Mouse (Mus musculus) layer of hippocampus, adult 9-11 months (tissue): Measurements from ENCODE around the gene Adcy3.
"Not testable (repeated sequence)": the region's sequence is repeated elsewhere in the genome, so short reads cannot be mapped to it uniquely, and the experiment has no call there.

ENCODE experiments used
- DNase-seq: peaks from one replicate; pipeline ENCODE4 v3.0.0; 2022

Gene Adcy3

DNA sequence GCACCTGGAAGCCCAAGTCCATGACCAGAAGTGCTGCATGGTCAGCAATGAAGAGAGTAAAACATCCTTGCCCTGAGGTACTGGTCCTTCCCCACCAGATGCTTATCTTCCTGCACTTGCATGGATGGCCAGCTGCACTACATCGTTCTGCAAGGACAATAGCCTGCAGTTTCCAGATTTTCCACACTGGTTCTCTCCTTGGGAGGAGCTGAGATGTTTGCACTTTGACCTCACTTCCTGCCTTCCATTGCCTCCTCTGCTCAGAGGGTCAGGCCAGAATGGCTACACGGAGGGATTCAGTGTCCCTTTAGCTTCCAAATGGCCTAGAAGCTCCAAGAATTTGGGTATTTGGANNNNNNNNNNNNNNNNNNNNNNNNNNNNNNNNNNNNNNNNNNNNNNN, 51.7 kb downstream of the Adcy3 start:
- DNase-seq, result no peak

DNA sequence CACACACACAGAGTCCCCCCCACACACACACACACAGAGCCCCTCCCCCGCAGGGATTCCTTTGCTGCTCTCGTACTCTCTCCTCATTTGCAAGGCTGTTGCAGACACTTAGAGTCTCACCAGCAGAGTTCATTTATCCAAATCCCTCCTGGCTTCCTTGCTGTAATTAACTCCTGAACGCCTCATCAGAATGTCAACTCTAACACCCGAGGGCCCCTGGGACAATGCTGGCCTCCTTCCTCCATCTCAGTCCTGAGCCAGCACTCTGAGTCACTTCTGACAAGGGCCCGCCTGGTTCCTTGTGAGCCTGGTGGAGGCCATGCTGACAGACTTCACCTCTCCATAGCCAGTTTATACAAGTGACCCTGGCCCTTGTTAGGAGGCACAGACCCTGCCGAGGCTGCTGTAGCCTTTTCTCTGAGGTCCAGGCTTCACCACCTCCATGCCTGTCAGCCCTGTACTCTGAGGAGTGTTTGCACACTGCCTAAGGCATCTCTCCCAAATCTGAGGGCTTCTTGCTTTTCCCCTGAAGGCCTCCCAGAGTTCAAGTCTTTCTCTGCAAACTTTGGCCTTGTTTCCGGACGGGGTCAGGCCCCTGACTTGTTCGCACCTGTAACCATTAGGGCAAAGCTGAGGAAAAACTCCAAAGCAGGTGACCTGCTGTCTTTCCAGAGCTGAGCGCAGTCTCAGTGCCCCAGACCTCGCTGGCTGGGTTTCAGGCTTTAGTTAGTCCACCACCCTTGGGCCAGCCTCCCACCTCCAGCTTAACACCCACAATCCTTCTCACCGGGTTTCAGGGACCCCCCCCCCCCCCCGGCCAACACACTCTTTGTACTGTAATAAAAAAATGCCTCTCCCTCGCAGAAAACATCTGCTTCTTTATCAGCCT, 55.5 kb downstream of the Adcy3 start:
- DNase-seq, result no peak

DNA sequence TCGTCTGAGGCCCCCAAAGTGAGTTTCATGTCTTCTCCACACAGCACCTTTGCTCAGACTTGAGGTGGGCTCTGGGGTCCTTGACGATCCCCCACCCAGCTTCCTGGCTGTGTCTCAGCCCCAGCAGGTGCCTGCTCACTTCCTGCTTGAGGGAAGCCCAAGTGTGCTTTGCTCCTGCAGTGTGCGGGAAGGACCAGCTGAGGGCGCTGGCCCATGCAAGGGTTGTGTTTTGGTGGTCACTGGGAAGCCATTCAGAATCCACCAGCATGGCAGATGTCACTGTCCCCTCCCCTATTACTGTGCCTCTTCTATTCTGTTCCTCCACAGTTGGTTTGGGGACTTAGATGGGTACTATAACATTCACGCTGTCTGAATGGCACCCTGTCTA, 56.2 kb downstream of the Adcy3 start:
- DNase-seq, result no peak

DNA sequence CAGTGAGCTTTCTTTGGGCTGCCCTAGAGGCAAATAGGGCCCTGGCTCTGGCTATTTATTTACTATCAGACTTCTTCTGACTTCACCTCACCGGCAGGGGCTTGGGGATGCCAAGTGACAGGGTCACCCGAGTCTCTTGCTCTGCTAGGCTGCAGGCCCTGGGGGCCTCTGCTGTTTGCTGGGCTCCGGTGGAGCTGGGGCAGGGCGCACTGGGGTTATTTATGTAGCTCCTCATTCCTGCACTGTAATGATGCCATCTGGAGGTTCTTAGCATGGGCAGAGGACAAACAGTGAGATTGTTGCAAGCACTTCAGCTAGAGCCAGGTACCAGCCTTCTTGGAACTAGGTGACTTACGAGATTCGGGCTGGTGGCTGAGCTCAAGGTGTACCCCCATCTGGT, 59.6 kb downstream of the Adcy3 start:
- no peak for DNase-seq

DNA sequence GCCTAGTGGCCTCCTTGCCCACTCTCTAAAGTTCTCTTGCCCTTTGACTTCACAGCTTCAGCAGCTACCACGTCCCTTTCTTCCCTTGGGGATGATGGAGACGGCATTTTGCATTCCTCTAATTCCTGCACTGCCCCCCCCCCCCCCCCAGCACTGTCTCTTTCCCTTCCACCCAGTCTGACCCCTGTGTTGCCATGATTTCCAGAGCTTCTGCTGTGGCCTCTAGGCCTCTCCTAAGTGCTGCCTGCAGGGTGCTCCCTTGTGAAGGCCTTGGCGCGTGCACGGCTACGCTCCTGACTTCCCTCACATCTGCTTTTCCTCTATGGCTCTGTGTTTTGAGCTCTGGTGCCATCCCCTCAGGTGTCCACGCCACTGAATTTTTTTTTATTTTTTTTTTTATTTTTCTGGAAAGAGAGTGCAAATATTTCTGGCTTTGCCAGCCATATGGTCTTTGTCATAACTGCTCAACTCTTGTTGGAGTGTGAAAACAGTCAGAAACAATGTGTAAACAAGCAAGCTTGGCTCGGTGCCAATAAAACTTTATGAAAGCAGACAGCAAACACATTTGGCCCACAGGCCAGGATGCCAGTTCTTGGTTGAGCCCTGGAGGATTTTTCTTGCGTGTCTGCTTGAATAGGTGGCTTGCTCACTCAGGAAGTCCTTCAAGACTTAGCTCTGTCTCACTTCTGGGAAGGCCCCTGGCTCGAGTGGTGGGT, 60.3 kb downstream of the Adcy3 start:
- no peak for DNase-seq

DNA sequence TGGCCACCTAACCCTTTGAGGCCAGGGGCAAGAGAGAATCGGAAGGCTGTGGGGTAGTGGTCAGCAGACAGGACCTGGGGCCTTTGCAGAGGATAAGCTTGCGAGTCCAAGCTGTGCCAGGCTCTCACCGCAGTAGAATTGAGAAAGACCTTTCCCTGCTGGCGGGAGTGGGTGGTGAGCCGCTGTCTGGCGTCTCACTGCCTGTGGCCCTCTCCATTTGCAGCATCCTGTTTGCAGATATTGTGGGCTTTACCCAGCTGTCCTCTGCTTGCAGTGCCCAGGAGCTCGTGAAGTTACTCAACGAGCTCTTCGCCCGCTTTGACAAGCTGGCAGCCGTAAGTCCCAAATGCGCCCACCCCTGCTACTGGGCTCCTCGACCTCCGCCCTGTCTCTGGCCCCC, 61.7 kb downstream of the Adcy3 start:
- peak; percentile 74 for DNase-seq

DNA sequence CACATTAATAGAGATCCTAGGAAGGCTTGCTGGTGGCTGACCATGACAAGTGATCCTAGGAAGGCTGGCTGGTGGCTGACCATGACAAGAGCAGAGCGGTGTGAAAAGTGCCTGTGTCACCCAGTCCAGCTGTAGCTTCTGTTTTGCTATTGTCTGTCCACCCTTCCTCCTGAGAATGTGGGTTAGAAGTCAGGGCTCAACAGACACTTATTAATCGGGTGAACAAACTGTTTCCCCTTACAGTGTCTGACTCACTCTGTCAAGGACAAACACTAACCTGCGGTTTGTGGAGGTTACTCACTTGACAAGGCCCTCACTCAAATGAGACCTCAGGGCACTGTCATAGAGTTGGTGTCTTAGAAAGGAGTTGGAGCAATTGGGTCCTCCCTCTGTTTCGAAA, 65.8 kb downstream of the Adcy3 start:
- DNase-seq, result no peak

DNA sequence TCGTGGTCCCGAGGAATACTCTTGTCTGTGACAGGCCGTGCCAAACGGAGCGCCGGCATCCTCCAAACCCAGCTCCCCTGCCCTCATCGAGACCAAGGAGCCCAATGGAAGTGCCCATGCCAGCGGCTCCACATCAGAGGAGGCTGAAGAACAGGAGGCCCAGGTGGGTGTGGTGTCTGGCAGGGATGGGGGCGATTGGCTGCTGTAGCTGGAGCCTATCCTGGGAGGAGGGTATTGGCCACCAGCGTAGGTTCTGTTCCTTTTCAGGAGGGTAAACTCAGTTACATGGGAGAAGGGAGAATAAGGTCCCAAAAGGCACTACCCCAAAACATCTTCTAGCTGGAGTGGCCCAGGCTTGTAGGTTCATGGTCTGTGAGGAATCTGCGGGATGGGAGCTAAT, 66.4 kb downstream of the Adcy3 start:
- DNase-seq, result no peak

DNA sequence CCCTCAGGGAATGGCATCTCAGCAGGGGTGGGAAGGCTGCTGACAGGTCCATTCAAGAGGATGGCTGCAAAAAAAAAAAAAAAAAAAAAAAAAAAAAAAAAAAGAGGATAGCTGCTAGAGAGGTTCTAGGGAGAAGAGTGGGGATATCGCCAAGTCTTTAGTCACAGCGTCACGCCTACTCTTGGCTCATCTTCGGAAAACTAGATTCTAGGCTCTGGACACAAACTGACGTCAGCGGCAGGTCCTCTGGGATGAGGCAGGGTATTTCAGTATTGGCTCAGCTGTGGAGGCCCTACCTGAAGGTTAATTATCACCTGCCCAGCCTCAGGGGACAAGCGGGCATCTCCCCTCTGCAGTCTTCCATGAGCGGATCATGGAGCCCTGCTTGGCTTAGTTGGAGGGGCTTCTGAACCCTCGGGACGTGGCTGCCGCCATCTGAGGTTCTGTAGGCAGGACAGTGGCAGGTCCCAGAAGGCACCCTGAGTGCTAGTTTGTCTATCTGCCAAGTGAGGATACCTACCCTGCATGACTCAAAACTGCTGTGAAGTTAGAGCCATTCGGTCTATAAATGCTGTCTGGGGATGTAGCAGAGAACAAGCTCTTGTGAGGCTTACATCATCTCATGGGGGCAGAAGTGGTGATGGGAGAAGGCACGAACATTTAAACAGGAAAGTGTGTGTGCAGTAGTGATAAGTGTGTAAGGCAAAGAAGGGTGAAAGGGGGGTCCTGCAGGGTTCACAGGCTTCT, 68.7 kb downstream of the Adcy3 start:
- peak; percentile 68 for DNase-seq

DNA sequence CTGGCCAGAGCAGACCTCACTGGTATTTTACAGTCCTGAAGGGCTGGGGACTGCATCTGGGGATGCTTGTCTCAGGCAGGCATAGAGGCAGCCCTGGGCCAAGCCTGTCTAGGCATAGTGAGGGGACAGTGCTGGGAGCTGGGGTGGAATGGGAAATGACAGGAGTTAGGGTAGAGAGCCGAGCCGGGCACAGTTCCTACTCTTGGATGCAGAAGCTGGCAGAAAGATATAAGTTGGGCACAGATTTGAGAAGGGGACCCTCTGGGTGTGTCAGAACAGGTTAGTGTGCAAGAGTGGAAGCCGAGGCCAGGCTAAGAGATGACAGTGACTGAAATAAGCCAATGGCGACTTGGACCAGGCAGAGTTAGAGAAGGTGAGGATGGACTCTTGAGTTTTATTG, 69.3 kb downstream of the Adcy3 start:
- DNase-seq, result no peak

DNA sequence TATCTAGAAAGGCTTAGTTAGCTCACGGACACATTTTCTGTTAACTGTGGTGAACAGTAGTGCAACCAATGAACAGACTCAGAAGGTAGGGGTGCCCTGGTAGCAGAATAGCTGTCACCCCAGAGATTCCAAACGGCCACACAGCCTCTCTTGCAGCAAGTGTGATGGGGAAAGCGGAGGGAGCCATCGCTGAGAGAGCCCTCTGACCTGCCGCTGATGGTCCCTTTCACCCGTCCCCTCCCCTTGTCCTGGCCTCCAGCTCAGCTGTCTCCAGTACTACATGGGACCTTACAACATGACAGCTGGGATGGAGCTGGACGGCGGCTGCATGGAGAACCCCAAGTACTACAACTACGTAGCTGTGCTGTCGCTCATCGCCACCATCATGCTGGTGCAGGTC, 73.2 kb downstream of the Adcy3 start:
- DNase-seq, result no peak

DNA sequence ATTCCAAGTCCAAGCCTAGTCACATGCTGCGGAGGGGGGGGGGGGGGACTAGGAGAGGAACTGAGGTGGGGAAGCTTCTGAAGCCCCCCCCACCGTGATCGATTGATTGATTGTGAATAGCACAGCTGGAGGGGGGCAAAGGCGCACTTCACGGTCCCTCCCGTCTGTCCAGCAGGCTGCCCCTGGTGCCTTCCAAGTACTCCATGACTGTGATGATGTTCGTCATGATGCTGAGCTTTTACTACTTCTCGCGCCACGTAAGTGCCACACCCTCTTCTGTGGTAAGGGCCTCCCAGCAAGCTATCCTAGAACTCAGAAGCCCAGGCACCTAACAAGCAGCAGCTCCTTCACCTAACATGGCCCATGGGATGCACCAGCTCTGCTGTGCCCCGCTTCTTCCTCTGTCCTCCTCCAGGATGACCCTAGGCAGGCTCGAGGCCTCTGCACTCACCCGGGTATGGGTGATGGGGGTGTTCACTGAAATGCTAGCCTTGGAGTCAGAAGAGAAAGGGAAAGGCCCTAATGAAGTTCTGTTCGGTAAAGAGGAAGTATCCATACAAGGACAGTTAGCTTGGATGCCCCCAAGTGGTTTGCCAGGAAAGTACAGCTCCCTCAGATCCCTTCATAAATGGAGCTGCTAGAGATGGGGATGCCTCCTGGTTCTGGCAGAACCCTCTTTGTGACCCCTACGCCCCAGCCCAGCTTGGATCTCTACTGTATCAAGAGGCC, 75.7 kb downstream of the Adcy3 start:
- DNase-seq, result peak; percentile 61

DNA sequence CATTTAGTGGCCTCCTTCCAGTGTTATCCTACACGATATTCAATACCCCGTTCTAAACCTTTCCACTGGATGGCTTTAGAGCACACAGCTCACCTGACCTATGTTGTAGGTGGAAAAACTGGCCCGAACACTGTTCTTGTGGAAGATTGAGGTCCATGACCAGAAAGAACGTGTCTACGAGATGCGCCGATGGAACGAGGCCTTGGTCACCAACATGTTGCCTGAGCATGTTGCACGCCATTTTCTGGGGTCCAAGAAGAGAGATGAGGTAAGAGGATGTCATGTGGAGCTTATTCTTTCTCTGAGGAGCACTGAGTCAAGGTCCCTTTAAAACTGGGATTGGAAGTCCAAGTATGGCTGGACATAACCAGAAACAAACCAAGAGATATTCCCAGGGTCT, 76.3 kb downstream of the Adcy3 start:
- no peak for DNase-seq

DNA sequence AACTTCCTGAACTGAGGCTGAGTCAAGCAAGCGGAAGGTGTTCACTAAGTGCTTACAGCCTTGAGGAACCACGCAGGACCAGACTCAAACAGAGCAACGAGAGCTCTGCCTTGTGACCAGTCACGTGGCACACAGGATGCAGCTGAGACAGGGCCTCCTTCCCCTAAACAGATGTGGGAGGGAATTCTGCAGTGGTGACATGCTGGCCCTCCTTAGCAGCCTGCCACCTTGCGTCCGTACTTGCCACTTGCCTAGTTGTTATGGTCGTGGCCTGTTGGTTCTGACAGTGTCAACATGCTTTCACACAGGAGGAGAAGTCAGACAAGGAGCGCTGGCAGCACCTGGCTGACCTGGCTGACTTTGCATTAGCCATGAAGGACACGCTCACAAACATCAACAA, 78.3 kb downstream of the Adcy3 start:
- DNase-seq, result peak; percentile 76

DNA sequence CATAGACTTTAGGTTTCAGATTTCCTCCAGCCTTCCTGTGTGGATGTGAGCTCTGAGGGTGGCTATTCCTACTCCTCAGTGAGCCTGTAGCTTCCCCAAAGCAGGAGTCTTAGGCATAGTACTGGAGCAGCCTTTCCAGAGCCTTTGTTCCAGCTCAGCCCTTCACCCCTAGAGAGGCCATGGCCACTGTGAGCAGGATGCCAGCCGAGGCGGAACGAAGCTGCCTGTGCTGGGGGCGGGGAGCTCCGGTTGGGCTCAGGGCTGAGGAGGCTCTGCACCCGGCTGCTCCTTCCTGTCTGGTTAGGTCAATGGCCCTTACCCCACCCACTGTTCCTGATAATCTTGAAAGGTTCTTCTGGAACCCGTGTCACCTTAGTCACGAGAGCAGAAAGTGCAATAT, 80.0 kb downstream of the Adcy3 start:
- DNase-seq, result no peak

DNA sequence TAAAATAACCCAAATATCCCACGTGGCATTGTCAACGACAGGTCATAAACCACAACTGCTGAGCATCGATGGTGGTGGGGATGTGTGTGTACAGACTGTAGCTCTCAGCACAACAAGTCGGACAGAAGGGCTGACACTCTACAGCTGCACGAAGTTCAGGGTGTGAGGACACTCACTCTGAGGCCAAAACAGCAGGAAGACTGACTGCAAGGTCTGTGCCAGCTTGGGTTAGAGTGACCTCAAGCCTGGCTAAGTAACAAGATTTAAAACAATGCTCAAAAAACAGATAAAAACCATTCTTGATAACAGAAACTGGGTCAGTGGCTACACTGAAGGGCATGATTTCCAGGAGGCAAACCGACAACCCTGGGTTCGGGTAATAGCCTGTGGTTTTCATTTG, 97.3 kb downstream of the Adcy3 start:
- no peak for DNase-seq

DNA sequence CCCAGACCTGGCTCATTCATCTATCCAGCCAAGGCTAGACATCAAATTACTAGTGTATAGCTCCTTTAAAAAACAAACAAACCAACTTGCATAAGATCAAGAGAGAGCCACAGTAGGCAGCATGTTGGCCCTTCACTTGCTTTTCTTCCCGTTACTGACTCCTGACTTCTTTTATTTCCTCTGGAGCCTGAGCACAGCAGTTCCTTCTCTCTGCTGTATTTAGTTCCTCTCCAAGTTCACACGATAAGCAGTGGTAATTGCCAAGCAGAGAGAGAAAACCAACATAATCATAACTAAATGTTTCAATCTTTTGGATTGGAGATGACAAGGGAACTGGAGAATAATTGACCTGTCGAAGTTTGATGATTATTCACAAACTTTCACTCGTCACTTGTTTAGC, 99.9 kb downstream of the Adcy3 start:
- no peak for DNase-seq

DNA sequence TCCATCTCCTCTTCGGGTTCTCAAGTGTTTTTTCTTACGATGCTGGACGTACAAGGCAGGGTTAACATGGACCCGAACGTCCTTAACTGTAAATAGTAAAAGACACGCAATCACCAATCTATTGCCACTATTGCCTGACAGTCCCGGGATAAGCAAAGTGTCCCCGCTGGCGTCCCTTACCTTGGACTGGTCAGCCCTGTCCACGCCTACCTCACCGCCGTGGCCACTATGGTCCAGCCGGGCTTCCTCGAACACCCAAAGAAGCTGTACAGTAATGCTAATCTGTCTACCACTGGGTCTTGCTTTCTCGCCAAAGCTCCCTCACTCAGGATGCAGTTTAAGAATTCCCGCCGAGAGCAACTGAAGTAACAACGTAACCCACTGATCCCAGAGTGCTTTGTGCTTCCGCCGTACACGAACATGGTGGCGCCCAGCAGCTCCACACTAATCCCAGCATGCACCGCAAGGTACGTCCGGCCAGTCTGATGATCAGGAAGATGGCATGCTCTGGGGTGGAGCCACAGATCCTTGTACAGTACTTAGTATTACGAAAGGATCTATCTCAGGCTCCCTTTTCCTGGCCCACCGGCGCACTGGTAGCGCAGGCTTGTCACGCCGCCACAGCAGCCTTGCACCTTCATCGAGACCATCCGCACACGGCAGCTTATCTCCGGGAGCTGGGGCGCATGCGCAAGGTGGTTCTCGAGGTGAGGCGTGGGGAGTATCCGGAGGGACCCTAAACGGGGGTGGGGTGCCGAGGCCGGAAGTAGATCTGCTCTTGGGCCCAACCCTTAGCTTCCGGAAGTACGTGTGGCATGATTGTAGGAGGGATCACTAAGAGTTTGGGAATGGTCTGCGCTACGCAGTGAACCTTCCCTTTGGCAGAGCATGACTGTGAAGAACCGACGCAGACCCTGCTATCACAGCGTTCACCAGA, 100.9 kb downstream of the Adcy3 start, which contains the start of the genes Ptrhd1 and Cenpo:
Gene Ptrhd1, plus strand, starts transcription at position 456 of the 937 bp plus-strand sequence.
Gene Cenpo, minus strand, starts transcription at position 723 of the 937 bp plus-strand sequence.
- DNase-seq, result peak; percentile 97

DNA sequence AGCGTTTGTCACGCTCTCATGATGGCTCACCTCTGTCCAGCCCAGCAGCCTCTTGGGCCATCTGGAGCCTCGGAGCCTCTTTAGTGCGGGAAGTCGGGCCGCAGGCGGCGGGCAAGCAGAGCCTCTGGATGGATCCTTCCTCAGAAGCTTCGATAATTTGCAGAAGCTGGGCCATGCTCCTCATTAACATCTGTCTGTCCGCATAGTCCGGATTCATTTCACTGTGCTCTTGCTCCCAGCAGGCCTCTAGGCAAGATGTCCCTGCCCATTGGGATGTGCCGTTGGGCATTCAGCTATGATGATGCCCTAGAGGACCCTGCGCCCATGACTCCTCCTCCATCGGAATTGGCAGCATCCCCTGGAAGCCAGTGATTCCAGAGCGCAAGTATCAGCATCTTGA, 104.6 kb downstream of the Adcy3 start:
- DNase-seq, result no peak

DNA sequence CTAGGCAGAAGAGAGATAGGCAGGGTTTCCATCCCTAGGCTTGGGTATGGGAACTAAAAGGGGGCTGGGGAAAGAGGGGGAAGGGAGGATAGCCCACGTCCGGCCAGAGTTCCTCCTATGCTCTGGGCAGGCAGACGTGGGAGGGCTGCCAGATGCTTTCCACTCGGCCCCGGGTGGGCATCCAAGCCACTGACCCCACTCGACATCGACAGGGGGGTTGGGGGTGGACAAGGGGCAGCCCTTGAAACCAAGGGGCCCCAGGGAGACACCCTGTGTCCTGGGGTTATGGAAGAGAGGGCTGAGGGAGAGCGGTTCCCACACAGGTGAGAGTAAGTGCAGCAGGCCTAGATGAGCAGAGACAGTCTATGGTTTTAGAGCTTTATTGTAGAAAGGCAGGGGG, 107.4 kb downstream of the Adcy3 start:
- DNase-seq, result not testable (repeated sequence)

DNA sequence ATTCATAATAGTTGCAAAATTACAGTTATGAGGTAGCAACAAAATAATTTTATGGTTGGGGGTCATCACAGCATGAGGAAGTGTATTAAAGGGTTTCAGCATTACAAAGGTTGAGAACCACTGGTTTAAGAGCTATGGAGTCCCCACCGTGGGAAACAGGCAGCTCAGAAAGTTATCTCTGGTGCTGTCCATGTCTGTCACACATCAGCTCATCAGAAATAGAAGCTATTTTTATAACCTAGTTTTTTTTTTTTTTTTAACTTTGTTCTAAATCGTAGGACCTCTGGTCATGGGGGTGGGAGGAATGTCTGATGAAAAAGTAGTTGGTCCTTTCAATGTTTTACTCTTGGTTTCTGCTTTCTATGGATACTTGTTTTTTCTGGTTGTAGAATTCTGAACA, 110.9 kb downstream of the Adcy3 start:
- DNase-seq, result no peak

DNA sequence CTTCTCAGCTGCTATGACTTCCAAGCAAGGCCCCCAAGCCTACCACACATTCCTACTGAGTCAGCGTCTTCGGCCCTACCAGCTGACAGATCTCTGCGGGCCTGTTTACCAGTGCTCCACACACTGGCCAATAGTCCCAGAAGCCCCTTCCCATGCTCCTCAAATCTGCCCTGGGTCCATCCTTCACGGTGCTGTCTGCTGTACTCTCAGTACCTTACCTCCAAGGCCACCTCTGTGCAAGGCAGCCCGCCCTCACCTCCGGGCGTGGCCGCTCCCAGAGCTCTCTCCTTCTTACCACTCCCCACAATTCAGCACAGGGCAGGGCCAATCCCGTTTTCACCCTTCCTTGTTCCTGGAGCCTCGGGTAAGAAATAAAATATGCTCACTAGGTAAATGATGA, 112.8 kb downstream of the Adcy3 start:
- DNase-seq, result no peak
